Mouse (Mus musculus) cerebellum, adult 2 months (tissue): ENCODE measurements at regions not wholly inside any gene's neighbourhood (a gene's known extent, or its start where the extent isn't known, plus 50 kb on each side); places are given as distances from the start of the nearest gene placed in this dataset.

ENCODE experiments used
- CTCF ChIP-seq: fragments of 200-500 bp; IDR thresholded peaks from 2 replicates; pipeline ENCODE4 v1.5.1; 2011; ENCODE audit warnings: low read depth, mild to moderate bottlenecking, control low read depth, low read length, moderate library complexity, borderline replicate concordance; ENCODE audit not compliant: insufficient read depth
- POLR2A ChIP-seq: fragments of 200-500 bp; IDR thresholded peaks from 2 replicates; pipeline ENCODE4 v1.6.1; 2011; ENCODE audit warnings: low read length, control low read depth, borderline replicate concordance; ENCODE audit not compliant: insufficient read depth

GRCm38 (mm10) chr14:99713069-99713830 is 414.8 kb downstream of the Klf5 start:
- TF ChIP-seq CTCF (no peak), POLR2A (no peak)
